Mouse (Mus musculus) naive thymus-derived CD4-positive, alpha-beta T cell, adult 2 months (primary cell): Measurements from ENCODE around the gene Chd1.
"Not testable (repeated sequence)": the region's sequence is repeated elsewhere in the genome, so short reads cannot be mapped to it uniquely, and the experiment has no call there.

ENCODE experiments used
- DNase-seq: peaks from one replicate; pipeline ENCODE4 v3.0.0-alpha.2; 2011; ENCODE audit warnings: low read depth

The Chd1 gene

DNA sequence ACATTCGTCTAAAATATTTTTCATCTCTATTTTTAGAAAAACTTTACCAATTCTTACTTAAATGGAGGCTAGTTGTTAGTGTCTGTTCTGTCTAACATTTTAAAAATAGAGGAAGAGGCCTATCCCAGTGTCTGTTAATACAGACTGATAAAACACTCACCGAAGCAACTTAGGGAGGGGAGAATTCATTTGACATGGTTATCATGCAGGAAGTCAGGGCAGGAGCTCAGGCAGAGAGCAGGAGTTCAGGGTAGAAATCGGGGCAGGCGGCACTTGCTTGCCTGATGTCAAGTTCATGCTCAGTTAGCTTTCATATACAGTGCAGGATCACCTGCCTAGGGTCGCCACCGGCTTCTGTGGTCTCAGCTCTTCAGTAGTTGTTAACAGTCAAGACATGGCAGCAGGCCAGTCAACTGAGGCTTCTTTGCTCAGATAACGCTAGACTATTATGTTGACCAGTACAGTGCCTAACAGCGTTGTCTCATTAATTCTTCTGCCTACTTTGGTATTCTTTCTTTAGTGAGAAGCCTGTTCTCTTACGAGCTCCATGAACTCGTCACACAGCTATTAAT is 32.7 kb downstream of the Chd1 start:
- no peak for DNase-seq

DNA sequence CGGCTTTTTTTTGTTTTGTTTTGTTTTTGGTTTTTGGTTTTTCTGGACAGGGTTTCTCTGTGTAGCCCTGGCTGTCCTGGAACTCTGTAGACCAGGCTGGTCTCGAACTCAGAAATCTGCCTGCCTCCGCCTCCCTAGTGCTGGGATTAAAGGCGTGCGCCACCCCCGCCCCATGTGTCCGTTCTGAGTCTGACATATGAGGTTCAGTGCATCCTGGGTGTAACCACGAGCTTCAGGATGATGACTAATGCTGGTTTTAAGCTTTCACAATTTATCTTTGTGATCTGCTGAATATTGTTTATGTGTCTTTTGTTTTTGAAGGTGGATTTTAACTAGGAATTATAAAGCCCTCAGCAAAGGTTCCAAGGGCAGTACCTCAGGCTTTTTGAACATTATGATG is 37.1 kb downstream of the Chd1 start:
- no peak for DNase-seq

DNA sequence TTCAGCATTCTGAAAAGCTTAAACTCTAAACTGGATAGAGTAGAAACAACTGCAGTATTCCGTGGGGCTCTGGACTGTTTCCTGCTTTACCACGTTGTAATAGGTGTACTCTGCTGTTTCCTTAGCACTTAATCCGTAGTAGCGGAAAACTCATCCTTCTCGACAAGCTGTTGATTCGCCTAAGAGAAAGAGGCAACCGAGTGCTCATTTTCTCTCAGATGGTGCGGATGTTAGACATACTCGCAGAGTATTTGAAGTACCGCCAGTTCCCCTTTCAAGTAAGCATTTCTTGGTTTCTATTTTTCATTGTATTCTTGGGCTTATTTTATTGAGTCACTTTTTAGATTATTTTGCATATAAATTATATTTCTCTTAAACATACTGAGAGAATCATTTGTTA is 38.2 kb downstream of the Chd1 start:
- DNase-seq = peak; percentile 65

DNA sequence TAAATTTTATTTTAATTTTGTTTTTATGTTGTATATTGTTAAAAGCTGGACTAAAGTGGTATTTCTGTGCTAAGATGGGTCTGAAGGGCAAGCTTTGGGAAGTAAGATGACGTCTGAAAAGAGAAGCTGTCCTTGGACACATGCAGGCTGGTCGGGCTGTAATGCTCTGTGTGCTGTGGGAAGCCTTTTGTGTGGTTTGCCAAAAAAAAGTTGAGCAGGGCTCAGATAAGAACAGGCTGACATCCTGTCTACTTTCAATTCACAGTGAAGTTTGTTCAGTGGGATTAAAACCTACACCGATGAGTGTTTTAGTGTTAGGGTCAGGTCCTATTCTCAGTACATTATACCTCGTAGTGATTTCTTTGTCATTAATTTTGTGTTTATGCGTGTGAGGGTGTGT is 38.6 kb downstream of the Chd1 start:
- DNase-seq = peak; percentile 57

DNA sequence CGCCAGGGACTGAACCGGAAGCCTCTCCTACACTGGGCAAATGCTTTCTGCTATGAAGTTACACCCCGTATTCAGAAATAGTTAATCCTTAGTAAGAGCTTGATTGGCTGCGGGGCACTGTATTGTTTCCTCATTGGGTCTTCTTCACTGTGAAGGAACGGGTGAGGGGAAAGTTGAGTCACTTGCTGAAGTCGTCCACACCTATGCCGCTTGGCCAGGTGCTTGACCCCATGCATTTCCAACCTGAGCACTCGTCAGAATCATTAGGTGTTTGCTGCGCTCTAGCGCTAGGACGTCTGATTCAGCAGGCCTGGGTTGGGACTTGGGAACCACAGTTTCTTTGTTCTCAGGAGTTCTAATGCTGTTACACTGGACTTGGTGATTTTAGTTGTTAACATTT is 41.9 kb downstream of the Chd1 start:
- DNase-seq = no peak

DNA sequence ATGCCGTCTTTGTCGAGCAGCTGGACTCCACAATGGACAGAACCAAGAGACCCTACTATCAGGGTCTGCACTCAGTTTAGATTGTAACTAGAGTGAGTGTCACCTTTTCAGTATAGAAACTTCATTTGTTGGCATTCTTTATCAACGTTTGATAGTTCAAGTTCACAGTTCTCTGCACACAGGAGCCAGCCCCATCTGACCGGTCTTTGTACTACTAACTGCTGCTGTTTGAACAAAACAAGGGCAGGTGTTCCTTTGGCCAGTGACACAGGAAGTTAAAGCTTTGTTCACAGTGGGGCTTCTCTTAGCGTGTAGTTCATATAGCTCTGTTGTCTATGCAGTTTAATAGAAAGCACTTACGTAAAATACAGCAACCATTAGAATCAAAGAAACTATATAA is 43.3 kb downstream of the Chd1 start:
- no peak for DNase-seq

DNA sequence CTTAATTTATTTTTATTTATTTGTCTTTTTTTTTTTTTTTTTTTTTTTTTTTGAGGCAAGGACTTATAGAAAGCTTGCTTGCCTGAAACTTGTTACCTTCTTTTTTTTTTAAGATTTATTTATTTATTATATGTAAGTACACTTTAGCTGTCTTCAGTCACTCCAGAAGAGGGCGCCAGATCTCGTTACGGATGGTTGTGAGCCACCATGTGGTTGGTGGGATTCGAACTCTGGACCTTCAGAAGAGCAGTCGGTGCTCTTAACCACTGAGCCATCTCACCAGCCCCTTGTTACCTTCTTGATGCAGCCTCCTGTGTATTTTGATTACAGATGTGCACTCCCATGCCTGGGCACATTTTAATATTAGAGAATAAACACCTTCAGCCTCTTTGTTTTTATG is 46.5 kb downstream of the Chd1 start:
- not testable (repeated sequence) for DNase-seq

DNA sequence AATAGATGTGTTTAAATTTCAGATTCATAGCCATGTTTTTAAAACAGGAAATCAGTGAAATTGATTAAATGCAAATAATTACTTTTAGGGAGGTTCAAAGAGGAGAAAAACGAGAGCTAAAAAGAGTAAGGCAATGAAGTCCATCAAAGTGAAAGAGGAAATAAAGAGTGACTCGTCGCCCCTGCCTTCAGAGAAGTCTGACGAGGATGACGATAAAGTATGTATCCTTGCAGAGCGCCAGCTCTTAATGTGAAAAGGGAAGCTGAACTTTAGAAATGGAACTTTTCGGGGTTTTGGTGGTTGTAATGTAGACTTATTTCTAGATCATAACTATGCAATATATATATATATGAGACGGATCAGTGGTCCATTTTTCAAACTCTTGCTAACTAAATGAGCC is 56.4 kb downstream of the Chd1 start:
- DNase-seq = no peak

DNA sequence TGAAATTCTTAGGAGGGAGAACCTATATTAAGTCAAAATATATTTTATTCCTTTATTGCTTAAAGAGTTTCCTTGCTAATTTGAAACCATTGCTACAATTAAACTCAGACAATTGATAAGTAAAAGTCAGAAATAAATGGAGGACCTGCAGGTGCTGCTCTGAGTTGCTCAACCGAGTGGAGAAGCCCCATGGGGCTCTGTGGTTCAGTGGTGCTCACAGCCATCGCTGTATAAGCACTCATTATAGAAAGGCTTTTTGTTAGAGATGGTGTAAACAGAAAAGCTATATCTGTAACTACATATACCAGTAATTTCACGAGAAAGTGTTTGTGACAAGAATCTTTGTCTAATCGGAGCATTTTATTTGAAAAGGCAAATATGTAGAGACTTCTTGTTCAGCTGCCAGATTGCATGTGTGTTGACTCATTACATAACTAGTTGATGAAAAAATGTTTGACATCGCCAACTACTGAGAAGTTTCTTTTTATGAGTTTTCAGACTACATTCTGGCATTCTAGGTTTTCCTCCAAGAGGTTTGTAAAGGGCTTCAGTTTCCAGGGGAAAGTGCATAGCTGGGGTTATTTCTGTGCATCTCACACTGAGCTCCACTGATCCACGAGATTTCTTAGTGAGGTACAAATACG is 64.4 kb downstream of the Chd1 start:
- DNase-seq = no peak

DNA sequence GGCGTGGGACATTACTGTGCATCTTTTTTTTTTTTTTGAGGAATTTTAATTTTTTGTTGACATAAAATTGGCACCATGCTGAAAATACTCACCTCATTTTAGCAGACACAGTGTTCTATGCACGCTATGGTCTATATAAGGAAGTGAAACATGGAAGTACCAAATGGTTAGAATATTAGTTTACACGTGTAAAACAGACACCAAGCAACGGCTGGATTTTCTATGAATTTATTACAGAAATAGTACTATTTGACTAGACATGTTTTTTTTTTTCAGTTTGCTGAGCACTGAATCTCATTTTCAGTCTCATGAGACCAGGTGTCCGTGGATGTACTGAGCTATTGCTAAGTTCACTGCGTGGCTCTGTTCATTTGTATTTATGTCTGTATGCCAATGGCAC is 69.2 kb downstream of the Chd1 start:
- no peak for DNase-seq

DNA sequence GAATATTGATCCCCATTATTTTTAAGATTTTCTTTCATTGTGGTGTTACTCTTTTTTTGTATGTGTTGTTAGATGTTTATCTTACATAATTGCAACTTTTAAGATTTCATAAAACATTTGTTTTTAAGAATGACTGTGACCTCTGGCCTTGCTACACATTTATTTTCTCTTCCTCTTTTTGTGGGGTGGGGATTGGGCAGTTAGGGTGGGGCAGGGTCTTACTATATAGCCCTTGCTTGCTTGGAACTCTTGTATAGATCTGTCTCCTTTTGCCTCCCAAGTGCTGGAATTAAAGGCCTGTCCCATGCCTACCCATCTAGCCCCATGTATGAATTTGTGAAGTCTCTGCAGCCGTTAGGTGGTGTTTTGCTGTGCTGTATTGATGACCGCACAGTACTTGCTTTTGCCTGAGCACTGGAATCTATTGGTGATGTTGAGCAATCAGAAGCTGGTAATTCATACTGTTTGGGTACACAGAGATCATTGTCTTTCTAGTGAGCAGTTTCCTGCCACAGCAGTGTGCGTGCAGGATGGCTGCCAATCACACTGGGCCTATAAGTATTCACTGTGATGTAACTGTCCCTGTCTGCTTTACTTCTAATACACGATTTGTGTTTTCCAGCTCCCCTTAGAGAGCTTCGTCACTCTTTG is 69.9 kb downstream of the Chd1 start:
- no peak for DNase-seq

DNA sequence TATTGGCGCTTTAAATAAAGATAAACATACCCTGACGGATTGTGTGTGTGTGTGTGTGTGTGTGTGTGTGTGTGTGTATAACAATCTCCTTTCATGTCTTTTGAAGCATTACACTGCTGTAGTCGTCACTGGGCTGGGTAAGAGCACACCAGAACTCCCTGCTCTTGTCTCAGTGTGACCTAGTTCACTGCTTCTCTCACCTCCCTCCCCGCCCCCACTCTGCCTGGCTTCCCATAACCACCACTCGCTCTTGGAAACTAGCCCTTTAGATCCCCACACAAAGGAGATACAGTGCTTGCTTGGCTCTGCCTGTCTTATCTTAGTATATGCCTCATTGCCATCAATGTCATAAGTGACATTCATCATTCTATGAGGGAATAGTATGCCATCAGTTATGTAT is 71.6 kb downstream of the Chd1 start:
- DNase-seq = no peak

DNA sequence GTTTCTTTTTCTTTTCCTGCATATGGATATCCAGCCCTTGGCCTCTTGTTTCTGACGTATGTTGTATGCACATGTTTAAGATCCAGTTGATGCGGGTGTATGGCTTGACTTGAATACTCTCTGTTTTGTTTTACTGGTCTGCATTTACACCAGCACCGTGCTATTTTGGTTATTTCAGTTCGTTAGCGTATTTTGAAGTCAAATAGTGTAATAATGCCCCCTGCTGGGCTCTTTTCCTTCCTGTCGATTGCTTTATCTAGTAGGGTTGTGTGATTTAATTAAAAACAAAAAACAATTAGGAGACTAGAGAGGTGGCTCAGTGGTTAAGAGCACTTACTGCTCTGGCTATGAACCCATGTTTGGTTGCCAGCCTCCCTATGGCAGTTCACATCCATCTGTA is 73.2 kb downstream of the Chd1 start:
- DNase-seq = peak; percentile 29

DNA sequence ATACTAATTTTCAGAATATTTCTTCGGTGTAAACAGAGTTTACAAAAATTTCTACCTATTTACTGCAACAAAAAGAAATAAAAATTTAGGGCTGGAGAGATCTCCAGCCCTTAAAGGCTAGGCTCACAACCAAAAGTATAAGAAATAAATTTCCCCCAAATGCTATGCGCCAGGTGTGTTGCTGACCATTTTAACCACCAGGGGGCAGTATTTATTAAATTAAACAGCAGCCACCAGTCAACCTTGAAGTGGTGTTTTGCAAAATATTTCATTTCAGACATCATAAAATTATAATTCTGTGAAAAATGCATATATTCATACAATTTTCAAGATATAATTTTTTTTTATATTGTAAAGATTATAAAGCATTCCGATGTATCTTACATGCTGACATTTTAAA is 82.3 kb downstream of the Chd1 start:
- peak; percentile 68 for DNase-seq

DNA sequence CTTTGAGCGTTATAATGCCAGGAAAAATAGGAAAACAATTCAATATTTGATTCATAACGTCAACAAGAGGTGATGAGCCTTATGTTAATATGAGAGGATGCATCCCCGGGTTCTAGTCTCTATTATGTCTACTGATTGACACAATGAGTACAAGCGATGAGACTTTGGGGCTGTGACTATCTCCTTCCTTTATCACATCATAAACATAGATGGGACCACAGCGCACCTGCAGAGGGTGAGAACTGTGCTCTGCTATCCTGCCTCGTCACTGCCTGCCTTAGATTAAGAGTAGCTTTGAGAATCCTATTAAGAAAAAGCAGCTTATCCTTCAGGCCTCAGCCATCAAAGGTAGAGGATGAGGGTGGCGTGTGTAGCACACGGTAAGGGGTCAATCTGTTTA is 85.9 kb downstream of the Chd1 start:
- DNase-seq = no peak

DNA sequence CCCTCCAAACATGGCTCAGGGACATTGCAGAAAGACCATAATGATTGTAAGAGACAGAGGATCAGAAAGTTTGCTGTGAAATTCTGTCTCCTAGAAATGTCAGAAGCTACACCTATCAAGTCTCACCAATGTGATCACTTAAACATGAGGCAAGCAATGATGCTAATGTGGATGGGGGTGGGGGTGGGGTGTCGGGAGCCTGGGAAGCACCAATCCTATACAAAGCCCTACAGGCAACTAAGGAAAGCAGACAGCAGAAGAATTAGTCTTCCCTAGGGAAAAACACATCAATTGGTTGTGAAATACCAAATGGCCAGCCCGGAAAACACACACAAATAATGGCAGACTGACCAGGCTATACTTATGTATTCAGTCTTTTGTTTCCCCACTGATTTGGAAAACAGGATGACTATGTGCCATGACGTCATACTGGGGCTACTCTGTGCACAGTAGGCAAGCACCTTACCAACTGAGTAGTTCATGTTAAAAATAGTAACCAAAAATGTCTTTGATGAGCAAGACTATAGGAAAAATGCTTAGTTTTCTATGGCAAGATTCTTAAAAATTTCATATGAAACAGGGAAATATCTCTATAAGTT is 94.5 kb downstream of the Chd1 start:
- no peak for DNase-seq

DNA sequence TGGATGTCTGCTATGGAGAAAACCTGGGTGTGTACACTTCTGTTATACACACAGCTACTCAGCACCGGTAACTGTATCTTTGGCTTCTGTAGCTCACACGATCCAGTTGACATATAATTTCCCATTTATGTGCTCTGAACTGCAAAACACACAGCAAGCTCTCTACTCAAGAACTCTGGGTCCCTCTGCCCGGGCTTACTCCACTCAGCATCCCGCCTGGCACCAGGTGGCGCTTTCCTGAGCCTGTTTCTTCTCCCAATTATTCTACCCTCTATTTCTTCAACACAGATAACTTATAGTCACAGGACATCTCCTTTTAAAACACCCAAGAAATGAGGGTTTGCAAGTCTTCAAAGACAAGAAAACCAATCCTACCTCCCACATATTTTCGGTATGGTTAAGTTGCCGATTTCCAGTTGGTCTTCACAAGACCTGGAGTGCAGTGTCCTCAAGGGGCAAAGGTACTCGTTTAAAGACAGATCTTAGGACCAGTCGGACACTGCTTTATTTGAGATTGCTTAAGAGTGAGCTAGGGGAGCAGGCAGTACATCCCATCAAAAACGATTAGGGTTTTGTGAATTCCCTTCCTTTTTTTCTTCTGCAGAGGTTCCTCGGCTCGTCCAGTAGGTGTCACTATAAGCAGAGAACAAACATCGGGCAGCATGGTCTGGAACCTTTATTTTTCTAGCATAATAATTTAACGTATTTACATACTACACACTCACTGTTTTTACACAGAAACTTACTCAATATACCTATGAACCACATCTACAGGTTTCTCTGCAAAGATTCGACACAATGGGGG is 99.4 kb downstream of the Chd1 start:
- DNase-seq = peak; percentile 63

DNA sequence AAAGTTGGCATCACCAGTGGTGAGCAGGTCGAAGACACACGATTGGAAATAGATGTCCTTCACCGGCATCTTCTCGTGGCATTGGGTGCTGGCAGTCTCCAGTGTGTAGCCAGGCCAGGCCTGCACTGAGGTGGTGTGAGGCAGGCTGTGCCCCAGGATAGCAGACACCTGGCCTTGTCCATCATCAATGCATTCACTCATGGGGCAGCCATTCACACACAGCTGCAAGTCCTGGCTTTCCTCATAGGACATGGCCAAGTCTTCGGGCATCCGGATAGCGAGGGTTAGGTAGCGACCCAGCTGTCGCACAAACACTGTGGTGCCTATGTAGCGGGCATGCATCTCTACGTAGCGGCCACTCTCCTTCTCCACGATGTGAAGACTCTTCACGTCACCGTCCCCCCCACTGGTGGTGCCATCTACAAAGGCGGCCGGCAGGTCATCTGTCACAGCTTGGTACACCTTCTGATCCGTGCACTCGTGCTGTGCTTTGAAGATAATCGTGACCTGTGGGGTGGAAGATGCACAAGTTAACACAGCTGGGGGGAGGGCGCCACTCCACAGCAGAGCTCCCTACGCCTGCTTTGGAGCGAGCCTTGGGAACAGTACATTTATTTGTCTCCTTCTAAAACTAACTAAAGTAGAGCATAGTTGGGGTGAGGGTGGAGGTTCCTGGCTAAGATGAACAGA is 102.7 kb downstream of the Chd1 start:
- DNase-seq = no peak

DNA sequence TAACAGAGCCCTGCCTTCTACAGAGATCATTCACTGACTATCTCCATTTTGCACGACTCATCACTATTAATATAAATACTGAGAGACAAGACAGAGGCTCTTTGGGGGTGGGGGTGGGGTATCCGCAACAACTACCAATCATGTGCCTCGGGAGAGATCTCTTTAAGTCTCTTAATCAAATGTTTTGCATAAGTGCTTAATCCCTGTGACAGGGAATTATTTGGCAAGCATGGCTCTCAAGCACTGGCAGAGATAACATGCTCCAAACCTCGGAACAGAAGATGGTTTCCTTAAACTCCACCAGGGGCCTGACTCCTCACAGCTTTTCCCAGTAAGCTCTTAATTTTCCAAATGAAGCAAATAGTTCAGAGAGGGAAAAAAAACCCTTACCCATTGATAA is 103.2 kb downstream of the Chd1 start:
- DNase-seq = no peak

DNA sequence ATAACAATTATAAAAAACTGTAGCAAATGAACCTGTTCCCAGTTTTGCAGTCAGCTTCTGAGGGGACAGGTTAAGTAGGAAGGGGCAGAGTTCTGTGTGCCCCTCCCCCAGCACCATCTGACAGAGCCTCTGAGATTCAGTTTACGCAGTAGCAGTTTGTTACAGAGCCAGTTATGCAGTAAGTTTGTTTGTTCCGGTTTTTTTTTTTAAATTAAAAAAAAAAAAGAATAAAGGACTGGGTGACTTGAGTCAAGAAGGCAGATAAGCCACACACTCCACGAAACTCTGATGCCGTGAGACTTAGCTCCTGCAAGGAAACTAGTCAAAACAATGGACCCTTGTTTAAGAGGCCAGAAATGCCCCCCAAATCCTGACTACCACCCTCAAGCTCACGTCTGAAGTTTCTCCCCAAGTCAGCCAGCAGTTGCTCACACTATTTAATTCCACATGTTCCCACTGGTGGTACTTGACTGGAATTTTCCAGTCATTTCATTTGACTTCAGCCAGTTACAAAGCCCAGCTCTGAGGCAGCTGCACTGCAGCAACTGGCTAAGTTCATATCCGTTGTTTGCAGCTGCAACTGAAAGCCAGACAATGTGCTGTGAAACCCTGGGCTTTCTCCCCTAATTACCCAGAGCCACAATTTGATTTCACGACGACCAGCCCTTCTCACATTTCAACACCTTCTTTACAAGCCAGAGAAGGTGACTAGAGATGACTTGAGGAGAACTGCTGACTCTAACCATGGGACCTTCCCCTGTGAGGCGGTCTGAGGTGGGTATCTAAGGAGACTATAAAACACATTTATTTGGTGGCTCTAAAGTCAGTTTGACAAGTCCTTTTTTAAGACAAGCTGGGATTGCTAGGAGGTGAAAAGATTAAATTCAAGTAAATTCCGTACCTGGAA is 104.0 kb downstream of the Chd1 start:
- DNase-seq = no peak

DNA sequence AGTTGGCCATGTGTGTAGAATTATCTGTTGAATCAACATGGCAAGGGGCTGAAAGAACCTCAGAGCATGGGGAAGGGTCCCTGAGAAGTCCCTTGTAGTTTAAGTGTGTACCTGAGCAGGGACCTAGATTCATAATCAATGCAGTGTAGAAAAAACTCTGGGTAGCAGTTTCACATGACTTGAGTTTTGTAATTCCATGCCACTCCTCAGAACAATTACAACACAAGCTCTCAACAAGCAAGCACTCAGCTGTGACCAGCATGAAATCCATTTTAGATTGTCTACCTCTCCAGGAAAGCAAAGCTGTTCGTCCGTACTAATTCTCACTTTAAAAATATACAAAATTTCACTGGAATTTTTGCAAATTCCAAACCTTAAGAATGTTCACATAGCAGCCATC is 105.2 kb downstream of the Chd1 start:
- no peak for DNase-seq
